Mouse (Mus musculus) liver, adult 2 months (tissue): ENCODE measurements at regions not wholly inside any gene's neighbourhood (a gene's known extent, or its start where the extent isn't known, plus 50 kb on each side); places are given as distances from the start of the nearest gene placed in this dataset.

Experiments
- CTCF ChIP-seq: fragments of 200-500 bp; IDR thresholded peaks from 2 replicates; pipeline ENCODE4 v1.5.1; 2011; ENCODE audit warnings: low read depth, low read length, control low read depth
- POLR2A ChIP-seq: fragments of 200-500 bp; IDR thresholded peaks from 2 replicates; pipeline ENCODE4 v1.6.1; 2011; ENCODE audit warnings: low read length, control low read depth; ENCODE audit not compliant: insufficient read depth; ENCODE audit errors: extremely low read depth

DNA sequence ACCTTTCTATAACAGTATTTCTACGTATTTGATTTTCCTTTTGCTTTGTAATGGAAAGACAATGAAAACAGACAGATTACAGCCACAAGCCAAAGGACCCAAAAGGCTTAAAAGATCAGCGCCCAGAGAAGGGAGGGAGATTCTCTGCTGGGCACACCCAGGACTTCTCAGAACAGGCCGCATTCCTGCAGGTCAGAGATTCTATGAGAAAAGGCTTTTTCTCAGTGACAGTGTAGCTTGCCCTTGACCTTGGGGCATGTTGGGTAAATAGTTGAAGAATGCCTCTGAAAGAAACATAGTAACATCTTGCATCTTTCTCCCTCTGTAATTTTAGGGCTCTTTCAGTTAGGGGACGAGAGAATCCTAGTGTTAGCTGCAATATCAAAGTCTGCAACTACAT lies 209.8 kb downstream of the Dusp6 start:
- TF ChIP-seq POLR2A (no peak), CTCF (no peak)
